Mouse (Mus musculus): ENCODE measurements around the gene Wdr5b. TPM values are rescaled to one million over a fixed set of nuclear protein-coding genes. Genes with fewer than 3 reads are reported as not detected.

Wdr5b gene
- polyA plus RNA-seq, 1 experiment from 2014 or later: 9.6 TPM

- Histone ChIP-seq H3K4me1 (peaks cover 25% of the 10 kb centered on the region), H3K4me2 (peak within 1 kb of the TSS; percentile 68), H3K9me3 (no peaks in the 10 kb centered on the region), H3K27ac (peak within 1 kb of the TSS; percentile 99), H3K9ac (peak within 1 kb of the TSS; percentile 89), H3K27me3 (no peaks in the 10 kb centered on the region), H3K4me3 (peak within 1 kb of the TSS; percentile 91), H3K36me3 (no peaks in the 10 kb centered on the region)
- under 1% methylated on average over 78 of the region's 81 CpGs for WGBS
- peak; percentile 96 for ATAC-seq (ENCODE audit: borderline replicate concordance, extremely low read depth, low FRiP score, low TSS enrichment)
Observed at GRCm38 (mm10) chr16:36071450-36072379, 30.7 kb downstream of the Wdr5b start, which contains the start of the genes Fam162a and Ccdc58. TSS of gene Fam162a (minus strand) at chr16:36071594. TSS of gene Ccdc58 (plus strand) at chr16:36071685.

- Histone ChIP-seq H3K4me1 (peaks cover 25% of the 10 kb centered on the region), H3K36me3 (no peaks in the 10 kb centered on the region), H3K27me3 (no peaks in the 10 kb centered on the region), H3K4me3 (peak overlapping the region; percentile 91), H3K9me3 (no peaks in the 10 kb centered on the region), H3K4me2 (peak overlapping the region; percentile 68), H3K27ac (peak overlapping the region; percentile 99), H3K9ac (peak overlapping the region; percentile 89)
- WGBS: 20% methylated on average over 8 of the region's 8 CpGs
- ATAC-seq (ENCODE audit: borderline replicate concordance, extremely low read depth, low FRiP score, low TSS enrichment): no peak
Observed at GRCm38 (mm10) chr16:36072410-36073011, 31.5 kb downstream of the Wdr5b start.

- Histone ChIP-seq H3K27me3 (no peaks in the 10 kb centered on the region), H3K9me3 (no peaks in the 10 kb centered on the region), H3K27ac (no peak overlapping the region), H3K9ac (no peak overlapping the region), H3K4me1 (peaks cover 10% of the 10 kb centered on the region), H3K4me2 (no peak overlapping the region), H3K4me3 (no peak overlapping the region), H3K36me3 (no peaks in the 10 kb centered on the region)
- WGBS: 90% methylated on average over 3 of the region's 3 CpGs
- ATAC-seq (ENCODE audit: borderline replicate concordance, extremely low read depth, low FRiP score, low TSS enrichment): no peak
Observed at GRCm38 (mm10) chr16:36074772-36075171, 33.8 kb downstream of the Wdr5b start.

GRCm38 (mm10) chr16:36079916-36080315 lies 38.9 kb downstream of the Wdr5b start:
- Histone ChIP-seq H3K27me3 (no peaks in the 10 kb centered on the region), H3K9ac (no peak overlapping the region), H3K4me2 (no peak overlapping the region), H3K27ac (no peak overlapping the region), H3K9me3 (no peaks in the 10 kb centered on the region), H3K4me3 (no peak overlapping the region), H3K4me1 (no peaks in the 10 kb centered on the region), H3K36me3 (0 out of 2 replicates have a peak, but pooled peaks cover 1% of the 10 kb centered on the region)
- 88% methylated on average over 3 of the region's 3 CpGs for WGBS
- ATAC-seq (ENCODE audit: borderline replicate concordance, extremely low read depth, low FRiP score, low TSS enrichment): no peak

- Histone ChIP-seq H3K27me3 (no peaks in the 10 kb centered on the region), H3K9ac (no peak overlapping the region), H3K4me2 (no peak overlapping the region), H3K9me3 (no peaks in the 10 kb centered on the region), H3K4me3 (no peak overlapping the region), H3K27ac (no peak overlapping the region), H3K4me1 (no peaks in the 10 kb centered on the region), H3K36me3 (peaks cover 28% of the 10 kb centered on the region; the same call in 1 of the 2 replicates)
- 0 out of 2 replicates have a peak, but pooled peaks have one; percentile 19 for ATAC-seq (ENCODE audit: borderline replicate concordance, extremely low read depth, low FRiP score, low TSS enrichment)
- WGBS: 72% methylated on average over 4 of the region's 4 CpGs
Observed at GRCm38 (mm10) chr16:36087846-36088245, 46.9 kb downstream of the Wdr5b start.

DNA sequence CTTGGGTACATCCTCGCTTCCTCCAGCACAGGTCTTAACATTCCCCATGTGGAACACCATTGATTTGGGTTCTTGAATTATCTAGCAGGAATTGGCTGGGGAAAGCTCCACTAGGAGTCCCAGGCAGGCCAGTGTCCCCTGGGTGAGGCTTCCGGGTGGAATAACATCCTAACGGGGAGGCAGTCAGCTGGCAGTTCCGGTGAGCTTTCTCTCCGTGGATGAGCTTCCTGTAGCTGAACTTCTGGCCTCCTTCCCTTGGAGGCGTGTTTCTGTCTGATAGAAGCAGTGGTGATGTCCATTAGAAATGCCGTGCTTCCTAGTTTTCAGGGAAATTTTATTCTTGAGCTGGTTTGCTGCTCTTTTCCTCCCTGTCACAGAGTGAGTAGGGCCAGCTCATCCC lies 48.1 kb downstream of the Wdr5b start:
- no peak overlapping the region for H3K27ac ChIP-seq
- no peak overlapping the region for H3K9ac ChIP-seq
- H3K4me1 ChIP-seq: no peaks in the 10 kb centered on the region
- H3K4me3 ChIP-seq: no peak overlapping the region
- peaks cover 28% of the 10 kb centered on the region; the same call in 1 of the 2 replicates for H3K36me3 ChIP-seq
- no peaks in the 10 kb centered on the region for H3K9me3 ChIP-seq
- no peak overlapping the region for H3K4me2 ChIP-seq
- 84% methylated on average over 7 of the region's 7 CpGs for WGBS
- no peaks in the 10 kb centered on the region for H3K27me3 ChIP-seq
- ATAC-seq (ENCODE audit: borderline replicate concordance, extremely low read depth, low FRiP score, low TSS enrichment): no peak

DNA sequence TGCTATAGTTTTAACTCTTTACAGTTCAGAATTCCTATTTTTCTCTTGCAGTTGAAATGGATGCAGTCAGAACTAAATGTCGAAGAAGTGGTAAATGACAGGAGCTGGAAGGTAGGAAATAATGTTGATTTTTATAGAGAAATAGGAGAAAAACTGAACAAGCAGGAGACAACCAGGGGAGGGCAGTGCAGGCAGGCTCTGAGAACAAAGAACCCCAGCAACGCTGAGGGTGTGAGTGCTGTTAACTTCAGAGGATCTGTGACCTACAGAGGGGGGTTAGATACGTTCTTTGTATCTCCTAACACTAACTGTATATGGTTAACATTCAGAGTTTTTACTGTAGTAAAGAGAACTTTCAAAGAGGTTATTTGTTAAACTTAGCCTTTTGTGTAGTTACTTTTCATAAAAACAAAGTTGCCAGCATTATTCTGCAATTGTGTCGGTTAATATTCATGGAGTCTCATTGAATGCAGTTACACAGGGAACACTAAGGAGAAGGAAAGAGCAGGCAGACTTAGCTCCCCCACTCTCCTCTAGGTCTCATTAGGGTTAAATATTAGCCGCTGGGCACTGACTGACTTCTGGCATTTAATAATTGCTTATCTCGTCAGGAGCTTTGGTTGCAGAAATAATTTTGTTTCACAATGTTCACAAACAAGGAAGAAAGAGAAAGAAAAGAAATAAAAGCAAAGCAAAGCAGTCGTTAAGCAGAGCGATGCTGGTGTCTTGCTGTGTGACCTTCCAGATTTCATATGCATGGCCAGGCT lies 49.0 kb downstream of the Wdr5b start:
- no peak for ATAC-seq (ENCODE audit: borderline replicate concordance, extremely low read depth, low FRiP score, low TSS enrichment)
- H3K9me3 ChIP-seq: no peaks in the 10 kb centered on the region
- no peak overlapping the region for H3K9ac ChIP-seq
- 80% methylated on average over 8 of the region's 8 CpGs for WGBS
- H3K27me3 ChIP-seq: no peaks in the 10 kb centered on the region
- H3K27ac ChIP-seq: no peak overlapping the region
- no peak overlapping the region for H3K4me2 ChIP-seq
- no peak overlapping the region for H3K4me3 ChIP-seq
- H3K4me1 ChIP-seq: no peaks in the 10 kb centered on the region
- H3K36me3 ChIP-seq: peaks cover 25% of the 10 kb centered on the region; the same call in 1 of the 2 replicates

- WGBS: 88% methylated on average over 11 of the region's 11 CpGs
- Histone ChIP-seq H3K36me3 (0 out of 2 replicates have a peak, but pooled peaks cover 20% of the 10 kb centered on the region), H3K4me3 (no peak overlapping the region), H3K9ac (no peak overlapping the region), H3K4me1 (no peaks in the 10 kb centered on the region), H3K9me3 (no peaks in the 10 kb centered on the region), H3K27me3 (no peaks in the 10 kb centered on the region), H3K27ac (no peak overlapping the region), H3K4me2 (no peak overlapping the region)
- no peak for ATAC-seq (ENCODE audit: borderline replicate concordance, extremely low read depth, low FRiP score, low TSS enrichment)
Observed at GRCm38 (mm10) chr16:36090785-36091509, 50.0 kb downstream of the Wdr5b start.

Other genes with a start within 250 kb of the Wdr5b start
- gene Parp14, start 169.6 kb upstream of the Wdr5b start, polyA plus RNA-seq (2015; fragmentation: Nextera tagmentation; extraction: Ambion mirVana): 0.81 and 1.2 TPM in 2 replicates
- 7.9 and 8.2 TPM in 2 replicates for gene Parp9, start 102.7 kb upstream of the Wdr5b start, polyA plus RNA-seq (2015; fragmentation: Nextera tagmentation; extraction: Ambion mirVana)
- gene Dtx3l, start 102.0 kb upstream of the Wdr5b start, polyA plus RNA-seq (2015; fragmentation: Nextera tagmentation; extraction: Ambion mirVana): 5.0 and 5.8 TPM in 2 replicates
- gene Kpna1, start 62.4 kb upstream of the Wdr5b start, polyA plus RNA-seq (2015; fragmentation: Nextera tagmentation; extraction: Ambion mirVana): 31.7 and 33.0 TPM in 2 replicates
- gene Fam162a, start 30.4 kb downstream of the Wdr5b start, polyA plus RNA-seq (2015; fragmentation: Nextera tagmentation; extraction: Ambion mirVana): 318 and 348 TPM in 2 replicates
- 75.3 and 78.1 TPM in 2 replicates for gene Ccdc58, start 30.5 kb downstream of the Wdr5b start, polyA plus RNA-seq (2015; fragmentation: Nextera tagmentation; extraction: Ambion mirVana)
- gene Csta1, start 90.1 kb downstream of the Wdr5b start, polyA plus RNA-seq (2015; fragmentation: Nextera tagmentation; extraction: Ambion mirVana): 0.05 and 0.12 TPM in 2 replicates
- gene Stfa2l1, start 115.6 kb downstream of the Wdr5b start, polyA plus RNA-seq (2015; fragmentation: Nextera tagmentation; extraction: Ambion mirVana): 0.56 and 0.91 TPM in 2 replicates
- gene Gm5483, start 143.0 kb downstream of the Wdr5b start, polyA plus RNA-seq (2015; fragmentation: Nextera tagmentation; extraction: Ambion mirVana): 1.0 and 2.4 TPM in 2 replicates
- gene Gm5416, start 169.2 kb downstream of the Wdr5b start, polyA plus RNA-seq (2015; fragmentation: Nextera tagmentation; extraction: Ambion mirVana): not detected in 2 replicates
- 0.59 and 0.91 TPM in 2 replicates for gene 2010005H15Rik, start 180.3 kb downstream of the Wdr5b start, polyA plus RNA-seq (2015; fragmentation: Nextera tagmentation; extraction: Ambion mirVana)
- 3.7 and 4.6 TPM in 2 replicates for gene Stfa1, start 235.8 kb downstream of the Wdr5b start, polyA plus RNA-seq (2015; fragmentation: Nextera tagmentation; extraction: Ambion mirVana)